Mouse (Mus musculus): ENCODE measurements around the gene Rbm8a.

Rbm8a gene

GRCm38 (mm10) chr3:96669727-96670468 is 40.2 kb downstream of the Rbm8a start, which contains the start of gene Ankrd35:
Gene Ankrd35 (plus strand): TSS chr3:96670131.
- DNase-seq (ENCODE audit: low spot score in 2 of 2): peak; percentile 54 to 56

GRCm38 (mm10) chr3:96671519-96671918 is 41.8 kb downstream of the Rbm8a start:
- no peak for DNase-seq (ENCODE audit: low spot score in 2 of 2)

- no peak for DNase-seq (ENCODE audit: low spot score in 2 of 2)
Observed at GRCm38 (mm10) chr3:96673514-96673913, 43.8 kb downstream of the Rbm8a start.

- no peak for DNase-seq (ENCODE audit: low spot score in 2 of 2)
Observed at GRCm38 (mm10) chr3:96674442-96674841, 44.7 kb downstream of the Rbm8a start.

GRCm38 (mm10) chr3:96675171-96675570 is 45.4 kb downstream of the Rbm8a start:
- DNase-seq (ENCODE audit: low spot score in 2 of 2): no peak

- no peak for DNase-seq (ENCODE audit: low spot score in 2 of 2)
Observed at GRCm38 (mm10) chr3:96675690-96676089, 46.0 kb downstream of the Rbm8a start.

- DNase-seq (ENCODE audit: low spot score in 2 of 2): no peak
Observed at GRCm38 (mm10) chr3:96678456-96678855, 48.7 kb downstream of the Rbm8a start.

- DNase-seq (ENCODE audit: low spot score in 2 of 2): no peak
Observed at GRCm38 (mm10) chr3:96679159-96679674, 49.5 kb downstream of the Rbm8a start.

- no peak for DNase-seq (ENCODE audit: low spot score in 2 of 2)
Observed at GRCm38 (mm10) chr3:96680269-96680956, 50.7 kb downstream of the Rbm8a start.

Measured in frontal cortex, postnatal 14 days (tissue).